In the genomic region with DNA sequence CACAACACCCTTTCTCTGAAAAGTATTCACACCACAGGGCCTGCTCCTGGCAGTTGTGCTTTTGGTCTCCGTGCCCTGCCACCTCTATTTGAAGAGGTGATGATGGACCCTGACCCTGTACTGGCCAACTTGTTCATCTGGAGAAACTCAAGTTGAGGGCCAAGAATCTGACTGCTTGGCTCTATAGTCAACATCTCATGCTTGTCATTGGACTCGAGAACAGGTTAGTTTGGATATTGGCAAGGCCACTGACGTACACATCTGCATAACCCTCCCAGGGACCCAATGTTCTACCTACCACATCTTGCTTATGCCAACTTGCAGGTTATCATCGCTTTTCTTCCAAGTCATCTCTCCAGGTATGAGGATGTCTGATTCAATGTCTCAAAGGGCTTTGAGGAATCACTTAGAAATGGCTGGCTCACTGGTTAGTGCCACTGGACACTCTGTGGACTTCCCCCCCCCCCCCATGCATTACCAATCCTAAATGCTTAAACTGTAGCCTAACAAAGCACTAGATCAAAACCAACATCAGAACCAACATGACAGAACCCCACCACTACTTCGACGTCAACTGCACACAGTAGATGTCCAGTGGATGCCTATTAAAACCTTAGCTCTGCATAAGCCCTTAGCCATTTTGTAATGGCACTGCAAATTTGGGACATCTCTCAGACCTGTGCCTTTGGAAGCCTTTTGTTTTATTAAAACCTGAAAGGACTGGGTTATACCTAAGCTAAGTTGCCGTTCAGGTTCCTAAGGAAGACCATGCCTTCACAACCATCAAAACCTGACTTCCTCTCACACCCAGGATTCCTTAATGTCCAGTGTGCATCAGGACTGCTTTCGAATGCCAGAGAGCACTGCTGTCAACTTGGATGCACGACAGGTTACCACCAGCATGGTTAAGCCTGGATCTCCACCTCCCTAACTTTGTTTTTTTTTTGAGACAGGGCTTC, we compare ENCODE assay signal across 2 mouse cellular contexts.
TF ChIP-seq lines count a peak whose summit lies in the region.

No protein-coding gene starts in this region.

TF ChIP-seq in ES-E14, 5 proteins besides CTCF, POLR2A, EP300 and RAD21:
- TF ChIP-seq ZNF384 (IDR thresholded peaks at IDR 0.05; ENCODE audit: low read depth, low read length) (0 out of 2 replicates have a peak, but pooled peaks have one; percentile 31), ZC3H11A (IDR thresholded peaks at IDR 0.05; ENCODE audit: borderline replicate concordance, low read depth, low read length) (no peak)
TF ChIP-seq in ES-E14: peak in this region for 1.

TF ChIP-seq in myocyte, 11 proteins besides CTCF, POLR2A, EP300 and RAD21:
- TF ChIP-seq POLR2AphosphoS2 (IDR thresholded peaks at IDR 0.05; ENCODE audit: insufficient read length, low read depth), result peak; percentile 74
- TF ChIP-seq TCF3 (IDR thresholded peaks at IDR 0.05; ENCODE audit: insufficient read length, low read depth), result no peak
- TF ChIP-seq MYOD1 (IDR thresholded peaks at IDR 0.05; ENCODE audit: control insufficient read depth in 1 of 3, insufficient read length in 2 of 3, low read depth in 2 of 3), result no peak
